Mouse (Mus musculus): ENCODE measurements around the gene Hmg20b.

Gene Hmg20b

DNA sequence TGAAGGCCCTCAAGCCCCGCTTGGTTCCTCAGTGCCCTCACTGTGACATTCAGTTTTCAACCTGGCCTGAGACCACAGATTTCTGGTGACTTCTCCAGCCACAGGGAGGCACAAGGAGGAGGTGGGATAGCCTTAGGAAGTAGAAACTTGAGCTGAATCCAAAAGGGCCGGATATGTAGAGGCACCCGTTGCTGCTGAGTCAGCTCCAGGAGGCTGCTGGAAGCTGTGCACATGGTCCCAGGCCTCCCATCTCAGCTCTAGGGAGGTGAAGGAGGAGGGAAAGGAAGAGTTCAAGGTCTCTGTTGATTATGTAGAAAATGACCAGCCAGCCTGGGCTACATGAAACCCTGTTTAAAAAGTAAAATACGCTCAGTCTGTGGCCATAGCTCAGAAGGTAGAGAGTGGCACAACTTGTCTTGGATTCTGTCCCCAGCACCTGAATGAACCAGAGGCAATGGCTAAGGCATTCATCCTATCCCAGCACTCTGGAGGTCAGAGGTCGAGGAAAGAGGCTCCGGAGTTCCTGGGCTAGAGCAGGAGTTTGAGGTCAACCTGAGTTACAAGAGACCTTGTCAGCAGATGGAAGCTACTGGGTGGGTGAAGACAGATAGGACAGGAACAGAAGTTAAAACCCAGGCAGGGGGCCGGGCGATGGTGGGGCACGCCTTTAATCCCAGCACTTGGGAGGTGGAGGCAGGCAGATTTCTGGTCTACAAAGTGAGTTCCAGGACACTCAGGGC lies 4.6 kb upstream of the Hmg20b start:
- DNase-seq (ENCODE audit: low spot score) = no peak

DNA sequence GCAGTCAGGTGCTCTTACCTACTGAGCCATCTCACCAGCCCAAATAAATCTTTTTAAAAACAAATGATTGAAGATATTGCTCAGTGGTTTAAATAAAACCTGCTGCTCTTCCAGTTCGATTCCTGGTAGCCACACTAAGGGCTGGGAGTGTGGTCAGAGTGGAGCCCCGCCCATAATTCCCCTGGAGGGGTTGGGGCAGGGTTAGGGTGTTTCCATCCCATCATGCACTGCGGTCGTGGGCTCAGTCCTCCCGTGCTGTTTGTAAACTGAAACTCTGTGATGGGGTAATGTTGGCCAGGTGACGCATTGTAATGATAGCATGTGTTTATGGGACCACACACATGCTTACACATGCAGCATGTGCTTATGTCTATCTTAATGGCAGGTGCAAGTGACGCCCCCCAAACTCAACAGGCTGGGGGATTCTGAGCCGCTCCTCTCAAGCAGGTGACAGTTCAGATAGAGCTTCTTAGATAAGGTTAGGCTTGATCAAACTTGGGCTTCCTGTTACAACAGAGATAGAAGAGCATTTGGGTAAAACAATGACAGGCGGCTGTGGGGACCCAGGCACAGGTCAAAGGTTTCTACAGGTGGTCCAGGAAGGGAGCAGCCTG lies 1.5 kb upstream of the Hmg20b start:
- DNase-seq (ENCODE audit: low spot score) = no peak

DNA sequence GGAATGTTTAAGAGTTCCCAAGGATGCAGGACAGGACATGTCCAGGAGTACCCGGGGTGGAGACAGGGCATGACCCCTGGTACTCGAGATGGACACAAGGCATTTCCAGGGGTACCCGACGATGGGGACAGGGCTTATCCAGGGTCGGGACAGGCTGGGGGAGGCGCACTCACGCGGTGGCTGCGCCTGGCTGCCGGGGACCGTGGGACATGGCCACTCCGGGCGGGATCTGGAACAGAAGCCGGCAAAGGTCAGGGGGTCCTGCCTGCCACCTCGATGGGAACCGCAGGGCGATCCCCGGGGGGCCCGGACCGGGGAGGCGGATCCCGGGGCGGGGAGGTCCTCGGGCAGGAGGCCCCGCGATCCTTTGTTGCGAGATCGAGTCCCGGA lies 324 bp downstream of the Hmg20b start:
- DNase-seq (ENCODE audit: low spot score) = no peak

DNA sequence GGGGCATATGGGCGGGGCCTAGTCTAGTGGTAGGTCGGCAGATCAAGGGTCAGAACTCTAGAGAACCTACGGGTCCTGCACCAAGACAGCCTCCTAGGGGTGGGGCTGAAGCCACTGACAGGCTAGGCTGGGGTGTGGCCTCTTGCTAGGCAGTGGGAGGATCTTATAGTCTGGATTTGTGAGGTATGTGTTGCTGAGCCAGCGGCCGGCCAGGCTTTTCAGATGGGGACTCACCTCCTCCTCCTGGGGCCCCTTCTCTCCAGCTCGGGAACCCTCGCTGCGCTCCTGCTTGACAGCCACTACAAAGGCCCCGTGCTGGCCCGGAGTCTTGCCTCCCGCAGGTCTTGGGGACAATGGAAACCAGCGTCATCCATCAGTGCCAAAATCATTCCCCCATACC lies 1.1 kb downstream of the Hmg20b start:
- DNase-seq (ENCODE audit: low spot score) = no peak

DNA sequence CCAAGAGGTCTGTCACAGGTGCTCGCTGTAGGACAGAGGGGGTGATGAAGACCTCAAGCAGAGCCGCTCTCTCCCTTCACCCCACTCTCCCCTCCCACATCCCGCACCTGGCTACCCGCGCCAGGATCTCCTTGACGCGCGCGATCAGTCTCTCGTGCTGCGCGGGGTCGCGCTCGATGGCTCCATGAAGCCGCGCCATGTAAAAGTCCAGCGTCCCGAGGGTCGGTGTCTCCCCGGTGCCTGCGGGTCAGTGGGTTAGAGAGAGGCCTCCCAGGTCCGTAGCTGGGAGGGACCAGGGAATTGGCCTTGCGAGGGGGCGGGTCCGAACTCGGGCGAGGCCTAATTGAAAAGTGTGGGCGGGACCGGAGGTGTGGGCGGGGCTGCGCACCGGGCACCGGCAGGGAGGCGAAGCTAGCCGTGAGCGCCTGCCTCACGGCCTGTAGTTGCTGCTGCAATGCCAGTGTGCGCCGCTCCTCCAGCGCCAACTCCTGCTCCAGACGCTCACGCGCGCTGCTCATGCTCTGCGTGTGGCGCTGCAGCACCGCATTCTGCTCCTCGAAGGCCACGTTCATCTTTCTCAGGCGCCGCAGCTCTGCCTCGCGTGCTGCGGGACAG lies 3.7 kb downstream of the Hmg20b start:
- peak; percentile 73 for DNase-seq (ENCODE audit: low spot score)

DNA sequence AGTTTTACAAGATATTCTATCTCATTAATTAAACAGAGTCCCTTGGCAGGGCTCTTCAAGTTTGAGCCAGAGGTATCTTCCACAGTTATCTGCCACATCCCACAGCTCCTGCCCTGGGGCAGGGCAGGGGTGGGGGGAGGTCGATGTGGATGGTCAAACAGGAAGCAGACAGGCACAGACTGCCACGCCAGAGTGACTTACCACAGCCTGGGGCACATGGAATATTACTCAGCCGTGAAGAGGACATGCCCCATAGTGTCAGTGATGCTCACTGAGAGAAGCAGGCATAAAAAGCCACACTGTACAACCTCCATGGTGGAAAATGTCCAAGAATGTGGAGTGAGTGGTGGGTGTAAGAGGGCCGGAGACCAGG lies 5.1 kb downstream of the Hmg20b start:
- no peak for DNase-seq (ENCODE audit: low spot score)

DNA sequence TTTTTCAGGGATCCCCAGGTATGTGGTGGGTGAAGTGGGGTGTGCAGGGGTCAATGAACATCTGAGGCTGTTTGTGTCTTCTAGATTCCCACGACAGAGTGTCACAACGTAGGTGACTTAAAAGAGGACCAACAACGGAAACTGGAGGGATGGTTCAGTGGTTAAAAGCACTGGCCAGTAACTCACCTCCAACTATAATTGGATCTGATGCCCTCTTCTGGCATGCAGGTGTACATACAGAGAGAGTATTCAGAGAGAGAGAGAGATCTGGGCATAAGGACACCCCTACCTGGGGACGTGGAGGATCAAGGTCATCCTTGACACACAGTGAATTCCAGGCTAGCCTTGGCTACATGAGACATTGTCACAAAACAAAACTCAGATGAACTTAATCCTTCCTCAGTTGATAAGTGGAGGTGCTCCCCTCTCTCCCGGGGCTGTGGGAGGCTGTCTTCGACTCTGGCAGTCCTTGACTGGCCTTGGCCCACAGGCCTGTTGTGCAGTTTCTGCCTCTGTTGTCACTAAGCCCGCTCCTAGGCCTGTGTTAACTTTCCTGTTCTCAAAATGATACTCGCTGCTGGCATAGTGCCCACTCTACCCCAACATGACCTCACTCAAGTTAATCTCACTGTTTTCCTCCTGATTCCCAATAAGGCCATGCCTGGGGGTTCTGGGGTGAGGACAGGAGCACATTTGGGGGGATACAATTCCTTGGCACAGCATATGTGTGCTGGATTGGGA lies 5.7 kb downstream of the Hmg20b start:
- no peak for DNase-seq (ENCODE audit: low spot score)

DNA sequence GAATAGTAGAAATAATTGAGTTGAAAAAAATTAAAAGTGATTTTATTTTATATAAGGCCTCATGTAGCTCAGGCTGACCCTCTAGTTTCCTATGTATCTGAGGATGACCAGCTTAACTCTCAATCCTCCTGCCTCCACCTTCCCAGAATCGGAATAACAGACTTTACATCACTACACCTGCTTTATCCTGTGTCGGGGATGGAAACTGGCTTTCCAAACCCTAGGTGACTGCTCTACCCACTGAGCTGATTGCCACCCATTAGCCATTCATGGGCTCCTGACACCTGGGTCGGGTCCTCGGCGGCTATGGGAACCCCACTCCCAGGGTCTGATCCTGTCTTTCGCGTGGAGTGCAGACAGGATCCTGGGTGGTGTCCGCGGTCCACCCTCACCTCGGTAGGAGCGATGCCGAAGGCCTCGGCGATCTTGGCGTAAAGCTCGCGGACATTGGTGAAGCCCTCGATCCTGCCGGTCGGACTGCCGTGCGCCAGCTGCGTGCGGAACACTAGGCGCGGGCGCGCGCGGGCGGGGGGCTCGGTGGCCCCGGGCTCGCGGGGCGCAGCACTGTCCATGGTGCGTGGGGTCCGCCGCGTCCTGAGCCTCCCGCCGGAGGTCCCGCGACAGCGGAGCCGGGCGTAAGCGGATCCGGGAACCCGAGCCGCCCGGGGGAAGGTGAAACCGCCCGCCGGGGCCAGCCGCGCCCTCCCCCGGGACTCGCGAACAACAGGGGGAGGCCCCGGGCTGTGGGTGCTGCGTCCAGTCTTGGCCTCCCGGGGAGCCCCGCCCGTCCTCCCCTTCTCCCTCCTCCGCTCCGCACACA lies 7.4 kb downstream of the Hmg20b start, which contains the start of gene Gipc3:
TSS of gene Gipc3 (minus strand) at position 581 of the 820 bp plus-strand sequence.
- no peak for DNase-seq (ENCODE audit: low spot score)

DNA sequence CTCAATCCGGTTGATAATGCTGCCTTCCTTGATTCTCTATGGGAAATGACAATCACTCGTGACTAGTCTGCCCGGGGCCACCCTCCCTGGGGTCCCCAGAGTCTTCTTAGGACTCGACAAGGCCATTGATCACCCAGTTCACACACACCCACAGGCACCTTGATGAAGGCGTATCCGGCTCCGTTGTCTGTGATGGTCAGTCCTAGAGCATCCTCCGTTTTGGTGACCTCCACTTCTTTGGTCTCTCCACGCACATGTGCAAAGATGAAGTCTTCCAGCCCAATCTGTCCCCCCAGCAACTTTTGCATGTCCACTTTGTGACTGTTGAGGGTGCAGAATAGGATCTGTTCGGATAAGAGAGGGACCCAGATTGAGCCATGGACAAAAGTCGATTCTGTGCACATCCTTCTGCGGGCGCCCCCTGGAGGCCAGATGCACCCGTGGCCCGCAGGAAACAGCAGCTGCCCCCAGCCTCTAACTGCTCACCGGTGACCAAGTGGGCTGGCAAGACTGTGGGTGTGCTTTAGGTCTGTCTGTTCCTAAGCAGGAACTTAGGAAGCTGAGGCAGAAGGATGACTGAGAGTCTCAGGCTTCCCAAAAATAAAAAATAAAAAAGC lies 8.8 kb downstream of the Hmg20b start:
- DNase-seq (ENCODE audit: low spot score) = peak; percentile 82

DNA sequence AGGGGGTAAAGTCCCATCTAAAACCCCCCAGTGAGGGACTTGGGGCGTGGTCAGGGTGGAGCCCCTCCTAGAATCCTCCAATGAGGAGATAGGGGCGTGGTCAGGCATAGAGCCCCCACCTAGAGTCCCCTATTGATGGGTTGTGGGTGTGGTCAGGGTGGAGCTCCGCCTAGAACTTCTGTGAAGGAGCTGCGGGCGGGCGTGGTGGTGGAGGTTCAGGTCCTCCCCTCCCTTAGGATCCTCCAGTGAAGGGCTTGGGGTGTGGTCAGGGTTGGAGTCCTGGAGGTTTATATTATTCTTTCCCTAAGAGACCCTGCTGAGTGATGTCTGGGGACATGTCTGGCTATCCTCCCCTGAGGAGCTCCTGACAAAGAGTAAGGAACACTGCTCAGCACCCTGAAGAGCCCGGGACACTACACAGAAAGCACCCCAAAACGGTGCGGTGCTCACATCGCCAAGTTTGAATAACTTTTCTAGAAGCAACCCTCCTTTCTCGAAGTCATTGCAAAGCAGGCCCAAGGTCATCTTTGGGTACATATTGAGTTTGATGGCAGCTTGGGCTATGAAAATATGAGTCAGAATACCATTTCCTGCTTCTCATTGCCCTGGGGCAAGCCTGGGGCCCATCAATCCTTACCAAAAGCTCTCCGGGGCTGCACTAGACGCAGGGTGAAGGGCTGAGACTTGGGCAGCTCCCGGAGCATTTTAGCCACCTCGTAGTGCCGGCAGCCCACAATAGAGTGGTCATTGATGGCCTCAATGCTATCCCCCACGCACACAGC lies 9.5 kb downstream of the Hmg20b start:
- no peak for DNase-seq (ENCODE audit: low spot score)

DNA sequence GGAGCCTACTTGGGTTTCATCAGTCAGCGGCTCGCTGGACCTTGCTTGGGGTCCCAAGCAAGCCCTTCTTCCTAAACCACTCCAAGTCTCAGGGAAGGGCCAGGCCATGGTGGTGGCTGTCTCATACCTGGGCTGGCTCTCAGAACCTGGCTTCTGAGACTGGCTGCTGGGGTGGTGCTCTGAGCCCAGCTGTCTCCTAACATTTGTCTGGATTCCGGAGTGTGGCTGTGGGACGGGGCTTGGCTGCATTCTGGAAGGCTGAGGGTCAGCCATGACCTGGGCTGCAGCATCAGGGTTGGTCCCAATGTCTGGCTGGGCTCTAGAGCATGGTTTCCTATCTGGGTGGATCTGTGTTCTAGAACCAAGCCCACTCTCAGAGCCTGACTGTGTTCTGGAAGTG lies 13.7 kb downstream of the Hmg20b start:
- DNase-seq (ENCODE audit: low spot score) = no peak

DNA sequence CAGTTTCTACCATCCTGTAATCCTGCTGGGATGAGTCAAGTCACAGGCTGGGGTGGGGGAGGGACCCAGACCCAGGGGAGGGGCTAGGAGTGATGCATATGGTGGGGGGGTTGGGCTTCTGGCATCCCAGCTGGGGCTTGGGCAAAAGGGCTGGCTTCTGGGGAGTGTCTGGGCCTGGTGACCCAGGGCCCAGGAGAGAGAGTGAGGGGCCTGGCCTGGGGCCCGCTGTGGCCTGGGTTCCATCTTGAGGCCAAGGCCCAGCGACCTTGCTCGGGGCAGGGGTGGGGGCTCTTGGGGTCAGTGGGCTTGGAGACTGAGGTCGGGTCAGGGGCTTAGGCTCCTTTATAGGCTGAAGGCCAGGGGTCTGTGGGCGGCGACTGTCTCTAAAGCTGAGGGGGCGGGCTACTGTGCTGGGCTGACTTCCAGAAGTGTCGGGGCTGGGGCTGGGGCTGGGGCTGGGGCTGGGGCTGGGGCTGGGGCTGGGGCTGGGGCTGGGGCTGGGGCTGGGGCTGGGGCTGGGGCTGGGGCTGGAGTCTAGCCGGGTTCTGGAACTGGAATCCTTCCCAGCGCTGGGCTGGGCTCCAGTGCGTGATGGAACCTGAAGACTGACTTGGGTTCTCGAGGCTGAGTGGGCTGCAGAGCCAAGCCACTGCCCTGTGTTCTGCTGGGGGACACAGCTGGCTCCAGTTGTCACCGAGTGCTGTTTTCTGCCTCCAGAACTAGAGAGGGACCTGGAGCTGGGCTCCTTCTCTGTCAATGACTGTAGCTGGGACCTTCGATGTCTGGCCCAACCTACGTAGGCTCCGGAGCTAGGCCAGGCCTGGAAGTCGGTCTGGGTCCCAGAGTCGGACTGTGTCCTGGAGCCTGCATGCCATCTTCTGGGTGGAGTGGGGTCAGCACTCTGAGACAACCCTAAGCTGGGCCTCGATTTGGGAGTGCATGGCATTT lies 14.6 kb downstream of the Hmg20b start:
- no peak for DNase-seq (ENCODE audit: low spot score)

DNA sequence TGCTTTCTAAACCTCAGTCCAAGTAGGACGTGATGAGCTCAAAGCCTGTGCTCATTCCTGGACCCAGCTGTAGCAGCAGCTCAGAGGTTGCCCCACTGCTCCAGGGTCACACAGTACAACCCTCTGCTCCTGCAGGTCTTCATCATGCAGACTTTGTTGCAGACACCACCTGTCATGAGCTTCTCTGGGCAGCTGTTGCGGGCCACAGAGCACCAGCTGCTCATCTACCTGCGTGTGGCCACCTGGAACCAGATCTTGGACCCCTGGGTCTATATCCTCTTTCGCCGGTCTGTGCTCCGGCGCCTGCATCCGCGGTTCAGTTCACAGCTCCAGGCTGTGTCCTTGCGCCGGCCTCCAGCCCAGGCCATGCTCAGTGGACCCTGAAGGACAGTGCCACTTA lies 16.0 kb downstream of the Hmg20b start:
- no peak for DNase-seq (ENCODE audit: low spot score)

DNA sequence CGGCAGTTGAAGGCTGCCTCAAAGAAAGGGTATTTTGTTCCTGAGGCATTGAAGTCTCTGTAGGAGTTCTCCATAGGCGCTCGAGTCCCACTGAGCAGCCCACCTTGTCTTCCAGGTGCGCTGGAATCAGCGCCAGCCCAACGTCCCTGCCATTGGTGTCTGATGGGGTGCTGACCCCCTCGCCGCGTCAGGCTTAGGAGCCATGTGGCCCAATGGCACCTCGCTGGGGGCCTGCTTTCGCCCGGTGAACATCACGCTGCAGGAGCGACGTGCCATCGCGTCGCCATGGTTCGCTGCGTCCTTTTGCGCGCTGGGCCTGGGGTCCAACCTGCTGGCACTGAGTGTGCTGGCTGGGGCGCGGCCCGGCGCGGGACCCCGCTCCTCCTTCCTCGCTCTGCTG lies 18.0 kb downstream of the Hmg20b start:
- no peak for DNase-seq (ENCODE audit: low spot score)

DNA sequence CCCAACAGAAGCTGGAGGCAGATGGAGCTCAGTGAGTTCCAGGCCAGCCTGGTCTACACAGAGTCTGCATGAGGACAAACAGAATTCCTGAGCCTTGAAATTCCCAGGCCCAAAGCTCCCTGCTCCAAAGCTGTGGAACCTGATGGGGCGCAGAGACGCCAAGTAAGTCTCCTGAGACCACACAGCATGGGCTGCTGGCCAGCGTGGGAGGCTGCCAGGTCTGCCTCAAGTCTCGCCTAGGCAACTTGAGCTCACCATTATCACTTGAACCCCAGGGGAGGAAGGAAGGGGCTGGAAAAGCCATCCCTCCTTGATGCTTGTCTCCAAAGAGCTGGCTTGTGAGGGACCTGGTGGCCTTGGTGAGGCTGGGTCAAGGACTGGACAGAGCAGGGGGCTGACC lies 20.3 kb downstream of the Hmg20b start:
- no peak for DNase-seq (ENCODE audit: low spot score)

DNA sequence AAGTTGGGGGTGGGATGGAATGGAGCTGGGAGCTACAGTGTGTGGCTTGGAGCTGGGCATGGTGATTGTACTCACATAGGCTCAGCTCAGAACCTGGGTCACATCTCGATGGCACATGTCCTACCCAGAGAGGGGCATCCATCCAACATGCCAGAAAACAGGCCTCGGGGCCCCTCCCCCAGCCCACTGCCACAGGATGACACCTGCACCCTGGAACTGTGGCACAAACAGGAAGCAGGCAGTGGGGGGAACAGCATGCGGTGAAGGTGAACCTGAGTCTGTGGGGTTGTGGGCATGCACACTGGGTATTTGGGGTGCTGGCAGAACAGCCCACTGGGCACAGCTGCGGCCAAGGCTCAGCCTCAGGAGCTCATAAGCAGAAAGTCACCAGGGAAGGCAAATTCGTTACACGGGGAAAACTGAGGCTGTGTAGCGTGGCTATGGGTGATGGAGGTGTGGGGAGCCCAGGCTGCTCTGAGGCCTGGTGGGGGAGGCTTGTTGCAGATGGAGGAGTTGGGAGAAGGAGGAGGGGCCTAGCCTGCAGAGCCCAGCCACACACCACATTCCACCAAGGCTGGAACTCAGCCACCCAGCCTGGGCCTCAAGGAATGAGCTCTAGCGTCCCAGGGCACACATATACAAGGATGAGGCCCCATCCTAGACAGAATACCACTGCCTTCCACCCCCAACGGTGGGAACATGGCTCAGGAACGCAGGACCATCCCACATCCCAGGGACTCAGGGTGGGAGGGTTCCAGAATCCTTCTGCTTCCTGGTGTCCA lies 20.9 kb downstream of the Hmg20b start:
- no peak for DNase-seq (ENCODE audit: low spot score)

DNA sequence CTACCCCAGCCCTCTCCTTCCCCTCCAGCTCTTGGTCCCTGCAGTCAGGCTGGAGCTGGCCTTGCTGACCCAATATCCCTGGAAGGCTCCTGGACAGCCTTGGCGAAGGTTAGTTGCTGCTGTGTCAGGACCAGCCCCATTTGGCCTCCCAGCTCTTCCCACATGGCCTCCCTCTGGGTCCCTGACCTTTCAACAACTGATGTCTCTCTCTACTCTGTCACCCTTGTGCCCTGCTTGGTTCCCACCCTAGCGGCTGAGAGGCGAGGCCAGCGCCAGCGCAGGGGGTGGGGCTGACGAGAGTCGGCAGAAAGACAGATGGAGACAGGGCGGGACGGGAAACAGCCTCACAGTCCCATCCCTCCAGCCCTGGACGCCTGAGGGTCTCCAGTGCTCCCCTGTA lies 21.9 kb downstream of the Hmg20b start, which contains the start of gene Tbxa2r:
TSS of gene Tbxa2r (plus strand) at position 346 of the 400 bp plus-strand sequence.
- no peak for DNase-seq (ENCODE audit: low spot score)

DNA sequence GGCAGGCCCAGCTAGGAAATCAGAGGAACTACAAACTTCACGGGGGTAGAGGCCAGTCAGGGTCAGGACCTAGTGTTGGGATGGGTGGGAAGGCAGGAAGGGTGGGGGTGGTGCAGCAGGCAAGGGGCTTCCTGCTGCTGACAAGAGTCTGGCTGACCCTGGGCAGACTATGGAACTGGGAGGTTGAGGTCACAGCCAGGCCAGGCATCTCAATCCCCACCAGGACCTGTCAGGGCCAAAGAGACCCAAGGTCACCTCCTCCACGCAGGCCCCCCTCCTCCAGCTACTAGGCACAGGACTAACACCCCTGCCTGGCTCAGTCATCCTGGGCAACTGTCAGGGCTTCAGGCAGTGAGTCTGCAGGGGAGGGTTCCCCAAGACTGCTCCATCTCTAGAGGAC lies 22.3 kb downstream of the Hmg20b start:
- DNase-seq (ENCODE audit: low spot score) = no peak

DNA sequence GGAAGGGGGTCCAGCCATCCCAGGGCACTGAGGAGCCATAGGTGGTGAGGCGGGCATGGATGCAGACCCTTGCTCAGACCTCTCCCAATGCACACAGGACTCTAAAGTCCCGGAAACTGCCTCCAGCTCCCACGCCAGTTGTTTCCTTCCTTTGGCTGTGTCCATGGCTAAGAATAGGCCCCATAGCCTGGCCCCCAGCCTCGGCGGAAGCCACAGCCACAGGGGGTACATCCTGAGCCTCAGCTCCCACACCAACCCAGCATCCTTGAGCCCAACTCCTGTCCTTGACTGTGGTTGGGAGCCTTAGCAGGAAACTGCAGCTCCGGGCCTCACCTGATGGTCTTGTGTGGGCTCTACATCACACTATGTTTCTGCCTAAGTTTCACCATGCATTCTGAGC lies 23.4 kb downstream of the Hmg20b start:
- no peak for DNase-seq (ENCODE audit: low spot score)

All from retina, embryonic 14.5 days (tissue).